Mouse (Mus musculus) thymus, postnatal 0 days (tissue): ENCODE data around the gene Lhpp. TPM values are rescaled to one million over a fixed set of nuclear protein-coding genes. Genes with fewer than 3 reads are reported as not detected.

Source experiments
- DNase-seq: peaks from one replicate; pipeline ENCODE4 v3.0.0-alpha.2; 2015; ENCODE audit warnings: low spot score
- polyA plus RNA-seq: library from polyadenylated mRNA; unstranded; fragments of >200 nt; fragmentation: Nextera tagmentation; extraction: Ambion mirVana; gene quantifications from 2 replicates; pipeline ENCODE4 v1.2.1, GENCODE M21; 2015

Gene Lhpp
- polyA plus RNA-seq, 1 experiment from 2014 or later, result 7.5 TPM

- DNase-seq, result no peak
These were observed 11.1 kb upstream of the Lhpp start, which contains the start of gene Nkx1-2 for GRCm38 (mm10) chr7:132599071-132599975. Nkx1-2 (minus strand) TSS chr7:132599637.

- DNase-seq, result no peak
These were observed 10.4 kb upstream of the Lhpp start for GRCm38 (mm10) chr7:132600026-132600425.

GRCm38 (mm10) chr7:132600926-132601325 is 9.5 kb upstream of the Lhpp start:
- no peak for DNase-seq

GRCm38 (mm10) chr7:132604720-132605119 is 5.7 kb upstream of the Lhpp start:
- no peak for DNase-seq

GRCm38 (mm10) chr7:132605689-132606088 is 4.7 kb upstream of the Lhpp start:
- DNase-seq, result no peak

- no peak for DNase-seq
These were observed 2.0 kb upstream of the Lhpp start for GRCm38 (mm10) chr7:132608316-132609020.

GRCm38 (mm10) chr7:132611530-132611929 is 1.1 kb downstream of the Lhpp start:
- DNase-seq, result no peak

GRCm38 (mm10) chr7:132615346-132615745 is 4.9 kb downstream of the Lhpp start:
- no peak for DNase-seq

- DNase-seq, result no peak
These were observed 6.0 kb downstream of the Lhpp start for GRCm38 (mm10) chr7:132616391-132616790.

GRCm38 (mm10) chr7:132617021-132617564 is 6.7 kb downstream of the Lhpp start:
- DNase-seq, result no peak

- no peak for DNase-seq
These were observed 9.1 kb downstream of the Lhpp start for GRCm38 (mm10) chr7:132619549-132619948.

- DNase-seq, result no peak
These were observed 9.8 kb downstream of the Lhpp start for GRCm38 (mm10) chr7:132619975-132620918.

- no peak for DNase-seq
These were observed 13.7 kb downstream of the Lhpp start for GRCm38 (mm10) chr7:132624161-132624560.

GRCm38 (mm10) chr7:132626174-132626573 is 15.7 kb downstream of the Lhpp start:
- no peak for DNase-seq

GRCm38 (mm10) chr7:132627448-132627847 is 17.0 kb downstream of the Lhpp start:
- no peak for DNase-seq

GRCm38 (mm10) chr7:132631313-132631712 is 20.9 kb downstream of the Lhpp start:
- no peak for DNase-seq

- DNase-seq, result no peak
These were observed 26.9 kb downstream of the Lhpp start for GRCm38 (mm10) chr7:132637292-132637691.

GRCm38 (mm10) chr7:132638446-132639087 is 28.1 kb downstream of the Lhpp start:
- peak; percentile 65 for DNase-seq

GRCm38 (mm10) chr7:132640946-132641345 is 30.5 kb downstream of the Lhpp start:
- no peak for DNase-seq

- DNase-seq, result no peak
These were observed 31.2 kb downstream of the Lhpp start for GRCm38 (mm10) chr7:132641606-132642005.
